Mouse (Mus musculus) spleen, adult 2 months (tissue): ENCODE results near the gene Zfp428.

Experiments
- CTCF ChIP-seq: fragments of 200-500 bp; IDR thresholded peaks from 2 replicates; pipeline ENCODE4 v1.5.1; 2011; ENCODE audit warnings: mild to moderate bottlenecking, inconsistent platforms; ENCODE audit not compliant: insufficient read depth, insufficient read length, insufficient replicate concordance; ENCODE audit errors: extremely low read depth
- POLR2A ChIP-seq: fragments of 200-500 bp; IDR thresholded peaks from 2 replicates; pipeline ENCODE4 v1.6.1; 2011; ENCODE audit warnings: low read depth, low read length, inconsistent platforms

DNA sequence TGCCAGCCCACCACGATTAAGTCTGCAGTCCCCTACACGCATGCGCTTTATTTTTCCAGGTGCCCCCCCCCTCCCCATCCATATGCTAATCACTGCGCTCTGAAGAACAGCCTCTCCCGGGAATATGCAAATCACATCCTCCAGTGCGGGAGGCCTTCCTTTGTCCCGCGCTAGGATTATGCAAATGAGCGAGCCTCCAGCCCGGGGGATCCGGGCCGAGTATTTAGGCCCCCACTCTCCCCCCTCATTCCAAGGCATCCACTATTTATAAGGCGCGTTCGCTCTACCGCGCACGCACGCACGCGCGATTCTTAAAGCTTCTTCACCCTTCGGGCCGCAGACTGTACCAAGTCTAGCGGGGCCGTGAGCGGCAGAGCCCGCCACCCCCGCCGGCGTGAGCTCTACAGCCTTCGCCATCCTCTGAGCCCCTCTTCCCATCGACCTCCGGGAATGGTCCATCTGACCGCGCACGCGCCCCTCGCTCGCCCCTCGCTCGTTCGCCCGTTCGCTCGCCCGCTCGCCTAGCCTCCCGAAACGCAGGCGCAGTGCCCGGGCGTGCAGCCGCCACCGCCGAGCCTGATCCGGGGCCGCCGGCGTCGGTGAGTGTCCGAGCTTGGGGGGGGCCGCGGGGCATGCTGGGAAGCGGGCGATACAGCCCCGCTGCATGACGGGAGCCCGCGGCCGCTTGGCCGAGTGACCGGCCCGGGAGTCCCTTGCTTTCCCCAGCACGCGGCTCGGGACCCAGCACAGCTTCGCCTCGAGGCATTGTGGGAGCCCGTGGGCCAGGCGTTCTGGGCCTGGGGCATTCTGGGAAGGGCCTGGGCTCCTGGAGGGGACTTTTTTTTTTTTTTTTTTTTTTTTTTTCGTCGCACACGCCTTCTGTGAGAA is at the start of gene Zfp428:
- TF ChIP-seq CTCF, result no peak
- TF ChIP-seq POLR2A, result no peak; the same call in 1 of the 2 replicates
